Mouse (Mus musculus) subcutaneous adipose tissue, adult 2 months (tissue): Measurements from ENCODE around the gene Kyat3. TPM values are rescaled to one million over a fixed set of nuclear protein-coding genes. Genes with fewer than 3 reads are reported as not detected.

ENCODE experiments used
- polyA plus RNA-seq: library from polyadenylated mRNA; depleted of rRNA; stranded (reverse); fragments of >200 nt; gene quantifications from 2 replicates; pipeline ENCODE4 v1.2.3, GENCODE M21; 2012; ENCODE audit warnings: low replicate concordance; rRNA removed

Kyat3 gene
- 7.5 and 10.9 TPM in 2 replicates for polyA plus RNA-seq

DNA sequence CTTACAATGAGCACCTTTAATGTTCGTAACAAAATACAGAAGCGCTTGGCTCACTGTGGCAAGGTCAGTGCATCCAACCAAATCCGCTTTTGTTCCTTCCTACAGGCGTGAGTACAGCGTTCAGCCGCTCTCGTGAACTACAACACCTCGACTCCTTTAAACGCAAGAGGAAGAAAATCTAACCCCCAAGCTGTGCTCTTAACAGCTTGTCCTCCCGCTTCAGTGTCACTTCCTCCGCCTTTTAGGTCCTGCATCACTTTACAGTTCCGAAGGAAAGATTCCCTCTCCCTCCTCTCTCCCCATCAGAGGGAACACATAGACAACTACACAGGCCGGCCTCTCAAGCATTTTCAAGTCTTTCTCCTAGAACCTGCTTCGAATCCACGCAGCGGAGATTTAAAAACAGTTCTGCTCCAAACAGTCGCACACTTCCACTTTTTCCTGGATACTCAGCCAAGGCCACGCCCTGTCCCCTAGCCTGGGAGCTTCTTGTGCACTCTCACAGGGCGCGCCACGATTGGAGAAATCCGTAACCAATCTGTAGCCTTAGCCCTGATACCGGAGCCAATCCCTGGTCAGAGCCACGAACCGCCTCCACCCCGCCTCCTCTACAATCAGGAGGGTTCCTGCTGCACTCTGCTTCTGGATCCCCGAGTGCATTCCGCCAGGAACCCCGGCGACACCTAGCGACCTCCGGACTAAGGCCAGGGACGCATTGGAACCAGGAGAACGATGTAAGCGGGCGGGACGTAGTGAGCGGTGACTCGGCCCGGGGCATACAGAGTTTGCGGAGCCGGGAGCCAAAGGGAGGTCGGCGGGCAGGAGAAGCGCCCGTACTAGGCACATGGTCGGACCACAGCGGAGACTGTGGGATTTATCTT lies at the start of gene Kyat3:
TSS of gene Kyat3 (plus strand) at position 610 of the 881 bp plus-strand sequence.

DNA sequence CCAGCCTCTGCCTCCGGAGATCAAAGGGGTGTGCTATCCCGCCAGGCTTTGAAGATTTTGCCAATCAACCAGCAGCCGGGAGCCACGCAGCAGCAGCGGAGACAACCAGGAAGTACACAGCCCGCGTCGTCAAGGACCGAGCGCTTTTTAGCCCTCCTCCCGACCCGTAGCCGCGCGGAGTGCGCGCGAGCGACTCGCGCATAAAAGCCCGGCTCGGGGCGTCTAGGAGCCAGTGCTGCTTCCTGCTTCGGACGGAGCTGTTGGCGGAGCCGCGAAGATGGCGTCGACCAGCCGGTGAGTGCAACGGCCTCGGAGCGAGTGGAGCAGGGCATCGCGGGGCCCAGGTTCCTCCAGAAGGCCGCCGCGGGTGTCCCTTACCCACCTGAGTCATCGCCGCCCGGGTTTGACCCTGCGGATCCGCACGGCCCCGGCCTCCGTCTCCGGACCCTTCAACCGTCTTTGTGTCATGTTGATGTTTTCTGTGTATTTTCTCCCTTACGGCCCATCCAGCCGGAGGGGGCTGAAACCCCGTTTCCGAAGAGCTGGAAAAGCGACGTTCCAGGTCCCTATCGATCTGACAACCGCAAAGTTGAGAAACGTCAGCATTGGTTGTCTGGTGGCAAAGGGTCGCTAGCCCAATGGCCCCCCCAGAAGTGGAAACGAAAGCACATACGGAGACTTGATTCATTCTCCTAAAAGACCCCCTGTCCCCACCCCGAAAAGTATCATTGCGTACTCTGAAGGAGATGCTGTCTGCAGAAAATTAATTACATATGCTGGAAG lies 64.3 kb downstream of the Kyat3 start, which contains the start of gene Gtf2b:
TSS of gene Gtf2b (plus strand) at position 51 of the 783 bp plus-strand sequence.

Other genes with a start within 250 kb of the Kyat3 start
- gene Gbp5, start 207.1 kb upstream of the Kyat3 start, polyA plus RNA-seq = 4.3 and 7.7 TPM in 2 replicates
- gene Gbp7, start 170.7 kb upstream of the Kyat3 start, polyA plus RNA-seq = 6.8 and 8.4 TPM in 2 replicates
- gene Gbp3, start 141.0 kb upstream of the Kyat3 start, polyA plus RNA-seq = 61.0 and 90.5 TPM in 2 replicates
- gene Gbp2b, start 106.2 kb upstream of the Kyat3 start, polyA plus RNA-seq = 0.09 and 0.15 TPM in 2 replicates
- gene Gbp2, start 80.4 kb upstream of the Kyat3 start, polyA plus RNA-seq = 39.2 and 49.5 TPM in 2 replicates
- 19.6 and 22.2 TPM in 2 replicates for gene Gtf2b, start 64.0 kb downstream of the Kyat3 start, polyA plus RNA-seq
- gene Pkn2, start 181.0 kb downstream of the Kyat3 start, polyA plus RNA-seq = 12.6 and 21.2 TPM in 2 replicates